Mouse (Mus musculus) liver, postnatal 0 days (tissue): ENCODE measurements around the gene Gmeb1.

Source experiments
- CTCF ChIP-seq: sonication (generic); IDR thresholded peaks from 2 replicates; pipeline ENCODE4 v1.5.1; 2016; ENCODE audit warnings: antibody characterized with exemption, low read depth
- EP300 ChIP-seq: IDR thresholded peaks from 2 replicates; pipeline ENCODE4 v1.6.1; 2016; ENCODE audit warnings: antibody characterized with exemption, low read depth, mild to moderate bottlenecking

GRCm38 (mm10) chr4:132308437-132309139 is 47.2 kb upstream of the Gmeb1 start:
- 0 out of 2 replicates have a peak, but pooled peaks have one; percentile 13 for TF ChIP-seq CTCF
- no peak; the same call in 1 of the 2 replicates for TF ChIP-seq EP300
